Mouse (Mus musculus) spleen, embryonic (tissue): ENCODE measurements at regions not wholly inside any gene's neighbourhood (a gene's known extent, or its start where the extent isn't known, plus 50 kb on each side); places are given as distances from the start of the nearest gene placed in this dataset.

Experiments
- CTCF ChIA-PET: fragments of 350-600 bp; sonication (Branson Sonifier 250); formaldehyde crosslinking; loops from one replicate; lab custom pipeline; 2022; lab: Charles Lee

GRCm38 (mm10) chr4:9010381-9011128 is 771.7 kb upstream of the Car8 start:
- CTCF ChIA-PET = no interaction called here

- CTCF ChIA-PET = interaction anchor here (0.6 kb wide), 1 partner anchor 393 kb away, joined by 4 read pairs; no protein-coding TSS in a partner anchor
These were observed 770.8 kb upstream of the Car8 start for GRCm38 (mm10) chr4:9009656-9010055.

- CTCF ChIA-PET = no interaction called here
These were observed 767.2 kb upstream of the Car8 start for GRCm38 (mm10) chr4:9005938-9006626.

GRCm38 (mm10) chr4:9003891-9004290 is 765.0 kb upstream of the Car8 start:
- CTCF ChIA-PET = no interaction called here

GRCm38 (mm10) chr4:9002380-9002779 is 763.5 kb upstream of the Car8 start:
- CTCF ChIA-PET = interaction anchor here (0.5 kb wide), 1 partner anchor 126 kb away, joined by 4 read pairs; no protein-coding TSS in a partner anchor

GRCm38 (mm10) chr4:8998606-8999005 is 759.8 kb upstream of the Car8 start:
- CTCF ChIA-PET = no interaction called here

GRCm38 (mm10) chr4:8992171-8992570 is 753.3 kb upstream of the Car8 start:
- CTCF ChIA-PET = no interaction called here

GRCm38 (mm10) chr4:8990551-8990950 is 751.7 kb upstream of the Car8 start:
- CTCF ChIA-PET = no interaction called here

- CTCF ChIA-PET = no interaction called here
These were observed 750.8 kb upstream of the Car8 start for GRCm38 (mm10) chr4:8989614-8990013.

GRCm38 (mm10) chr4:8989110-8989509 is 750.3 kb upstream of the Car8 start:
- CTCF ChIA-PET = no interaction called here

- CTCF ChIA-PET = no interaction called here
These were observed 749.5 kb upstream of the Car8 start for GRCm38 (mm10) chr4:8988345-8988733.

GRCm38 (mm10) chr4:8987544-8988344 is 748.9 kb upstream of the Car8 start:
- CTCF ChIA-PET = no interaction called here

- CTCF ChIA-PET = no interaction called here
These were observed 747.7 kb upstream of the Car8 start for GRCm38 (mm10) chr4:8986394-8987091.

- CTCF ChIA-PET = no interaction called here
These were observed 745.3 kb upstream of the Car8 start for GRCm38 (mm10) chr4:8984059-8984606.

- CTCF ChIA-PET = interaction anchor here (0.6 kb wide), 2 partner anchors 60 to 167 kb away, joined by 3 to 4 read pairs; no protein-coding TSS in a partner anchor
These were observed 740.1 kb upstream of the Car8 start for GRCm38 (mm10) chr4:8978949-8979348.

GRCm38 (mm10) chr4:8969951-8970455 is 731.2 kb upstream of the Car8 start:
- CTCF ChIA-PET = no interaction called here

GRCm38 (mm10) chr4:8968741-8969140 is 729.9 kb upstream of the Car8 start:
- CTCF ChIA-PET = no interaction called here

- CTCF ChIA-PET = no interaction called here
These were observed 729.1 kb upstream of the Car8 start for GRCm38 (mm10) chr4:8967986-8968385.

GRCm38 (mm10) chr4:8965563-8965962 is 726.7 kb upstream of the Car8 start:
- CTCF ChIA-PET = no interaction called here

- CTCF ChIA-PET = no interaction called here
These were observed 724.2 kb upstream of the Car8 start for GRCm38 (mm10) chr4:8962959-8963572.

- CTCF ChIA-PET = no interaction called here
These were observed 723.0 kb upstream of the Car8 start for GRCm38 (mm10) chr4:8961851-8962250.
